Mouse (Mus musculus): Measurements from ENCODE around the gene Meaf6. TPM values are rescaled to one million over a fixed set of nuclear protein-coding genes. Genes with fewer than 3 reads are reported as not detected.

Meaf6 gene
- polyA plus RNA-seq, 1 experiment from 2014 or later, result 18.3 TPM

- H3K4me1 ChIP-seq (replicated peaks), result no peaks in the 10 kb centered on the region
- no peak overlapping the region for H3K9ac ChIP-seq
- no peaks in the 10 kb centered on the region for H3K36me3 ChIP-seq (replicated peaks)
- H3K4me3 ChIP-seq (replicated peaks), result no peak overlapping the region
- H3K27ac ChIP-seq (replicated peaks), result no peak overlapping the region
- H3K4me2 ChIP-seq, result no peak overlapping the region
- ATAC-seq (ENCODE audit: insufficient read depth), result no peak
- 61% methylated on average over 8 of the region's 8 CpGs for WGBS (ENCODE audit: insufficient replicate concordance)
- no peaks in the 10 kb centered on the region for H3K9me3 ChIP-seq (replicated peaks)
- H3K27me3 ChIP-seq, result no peaks in the 10 kb centered on the region
Measured at GRCm38 (mm10) chr4:125161392-125161791, 76.5 kb downstream of the Meaf6 start.

DNA sequence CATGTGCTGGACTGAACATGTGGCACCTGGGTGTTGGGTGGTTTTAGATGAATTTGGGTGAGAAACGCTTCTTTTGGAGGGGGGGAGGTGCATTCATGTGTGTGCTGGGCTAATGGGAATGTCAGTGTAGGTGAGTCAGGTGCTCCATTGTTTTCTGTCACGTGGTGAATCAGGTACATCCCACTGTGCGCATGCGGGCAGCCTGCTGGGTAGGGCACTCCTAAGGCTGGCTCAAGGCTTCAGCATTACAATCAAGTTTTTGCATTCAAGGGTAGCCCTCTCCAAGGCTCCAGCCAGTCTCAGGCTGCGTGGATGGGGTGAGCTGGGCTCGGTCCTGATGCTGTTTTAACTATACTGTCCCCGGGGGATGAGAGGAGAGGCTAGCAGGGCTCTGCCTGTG lies 77.8 kb downstream of the Meaf6 start:
- no peak for ATAC-seq (ENCODE audit: insufficient read depth)
- no peaks in the 10 kb centered on the region for H3K27me3 ChIP-seq
- WGBS (ENCODE audit: insufficient replicate concordance), result 55% methylated on average over 7 of the region's 7 CpGs
- H3K4me3 ChIP-seq (replicated peaks), result no peak overlapping the region
- no peak overlapping the region for H3K4me2 ChIP-seq
- no peaks in the 10 kb centered on the region for H3K9me3 ChIP-seq (replicated peaks)
- H3K9ac ChIP-seq, result no peak overlapping the region
- H3K4me1 ChIP-seq (replicated peaks), result no peaks in the 10 kb centered on the region
- no peaks in the 10 kb centered on the region for H3K36me3 ChIP-seq (replicated peaks)
- no peak overlapping the region for H3K27ac ChIP-seq (replicated peaks)

Other genes starting within 250 kb of the Meaf6 start
- 16.4 and 21.8 TPM in 2 replicates for gene Yrdc, start 234.5 kb upstream of the Meaf6 start, polyA plus RNA-seq (2015; fragmentation: Nextera tagmentation; extraction: Ambion mirVana)
- 12.6 and 12.7 TPM in 2 replicates for gene 1110065P20Rik, start 233.9 kb upstream of the Meaf6 start, polyA plus RNA-seq (2015; fragmentation: Nextera tagmentation; extraction: Ambion mirVana)
- gene Maneal, start 223.0 kb upstream of the Meaf6 start, polyA plus RNA-seq (2015; fragmentation: Nextera tagmentation; extraction: Ambion mirVana), result 0.03 TPM in 1 of 2 replicates, not detected in the other
- not detected in 2 replicates for gene Epha10, start 204.2 kb upstream of the Meaf6 start, polyA plus RNA-seq (2015; fragmentation: Nextera tagmentation; extraction: Ambion mirVana)
- 5.2 TPM in 2 replicates for gene 9930104L06Rik, start 148.1 kb upstream of the Meaf6 start, polyA plus RNA-seq (2015; fragmentation: Nextera tagmentation; extraction: Ambion mirVana)
- 116 and 118 TPM in 2 replicates for gene Cdca8, start 145.8 kb upstream of the Meaf6 start, polyA plus RNA-seq (2015; fragmentation: Nextera tagmentation; extraction: Ambion mirVana)
- gene Rspo1, start 98.7 kb upstream of the Meaf6 start, polyA plus RNA-seq (2015; fragmentation: Nextera tagmentation; extraction: Ambion mirVana), result 0.44 and 0.67 TPM in 2 replicates
- 31.8 and 33.6 TPM in 2 replicates for gene Gnl2, start 68.5 kb upstream of the Meaf6 start, polyA plus RNA-seq (2015; fragmentation: Nextera tagmentation; extraction: Ambion mirVana)
- not detected in 2 replicates for gene Dnali1, start 19.4 kb upstream of the Meaf6 start, polyA plus RNA-seq (2015; fragmentation: Nextera tagmentation; extraction: Ambion mirVana)
- gene Snip1, start 18.5 kb upstream of the Meaf6 start, polyA plus RNA-seq (2015; fragmentation: Nextera tagmentation; extraction: Ambion mirVana), result 14.2 and 15.1 TPM in 2 replicates
- gene Zc3h12a, start 42.7 kb downstream of the Meaf6 start, polyA plus RNA-seq (2015; fragmentation: Nextera tagmentation; extraction: Ambion mirVana), result 0.51 and 0.61 TPM in 2 replicates